Mouse (Mus musculus) heart, embryonic 12.5 days (tissue): ENCODE data around the gene Pcsk6. TPM values are rescaled to one million over a fixed set of nuclear protein-coding genes. Genes with fewer than 3 reads are reported as not detected.
"Not testable (repeated sequence)": the region's sequence is repeated elsewhere in the genome, so short reads cannot be mapped to it uniquely, and the experiment has no call there.

Experiments
- ATAC-seq: fragments of 200-750 bp; cut with Nextera tagmentation; 2 replicates; pipeline ENCODE4 v1.8.0; 2017; ENCODE audit warnings: moderate TSS enrichment, moderate library complexity; ENCODE audit not compliant: insufficient number of reproducible peaks, low FRiP score
- H3K27ac ChIP-seq: fragments of 300-500 bp; sonication (generic); 2 replicates; pipeline ENCODE4 v1.5.1; 2016; ENCODE audit warnings: mild to moderate bottlenecking, moderate library complexity; ENCODE audit not compliant: poor library complexity, severe bottlenecking
- H3K27me3 ChIP-seq: fragments of 300-500 bp; sonication (generic); replicated peaks from 2 replicates; pipeline ENCODE4 v1.6.1; 2016; ENCODE audit warnings: mild to moderate bottlenecking, moderate library complexity
- H3K36me3 ChIP-seq: fragments of 300-500 bp; sonication (generic); 2 replicates; pipeline ENCODE4 v1.6.1; 2016; ENCODE audit warnings: mild to moderate bottlenecking, moderate library complexity
- H3K4me1 ChIP-seq: fragments of 300-500 bp; sonication (generic); replicated peaks from 2 replicates; pipeline ENCODE4 v1.6.1; 2016; ENCODE audit warnings: mild to moderate bottlenecking
- H3K4me2 ChIP-seq: fragments of 300-500 bp; sonication (generic); 2 replicates; pipeline ENCODE4 v1.6.1; 2016; ENCODE audit warnings: mild to moderate bottlenecking, moderate library complexity
- H3K4me3 ChIP-seq: fragments of 300-500 bp; sonication (generic); 2 replicates; pipeline ENCODE4 v1.5.1; 2016; ENCODE audit warnings: mild to moderate bottlenecking
- H3K9ac ChIP-seq: fragments of 300-500 bp; sonication (generic); 2 replicates; pipeline ENCODE4 v1.6.1; 2016; ENCODE audit warnings: mild to moderate bottlenecking, moderate library complexity
- H3K9me3 ChIP-seq: fragments of 300-500 bp; sonication (generic); replicated peaks from 2 replicates; pipeline ENCODE4 v1.6.1; 2016; ENCODE audit warnings: mild to moderate bottlenecking, moderate library complexity
- WGBS: fragments of 180-500 bp; shearing (Covaris S2); methylation state at CpG from one replicate; pipeline ENCODE4 v1.1.7; 2016; 5-methylcytosine and 5-hydroxymethylcytosine counted together
- polyA plus RNA-seq: library from polyadenylated mRNA; unstranded; fragments of >200 nt; fragmentation: Nextera tagmentation; extraction: Ambion mirVana; gene quantifications from 2 replicates; pipeline ENCODE4 v1.2.1, GENCODE M21; 2016

The Pcsk6 gene
- polyA plus RNA-seq, result 2.7 and 3.2 TPM in 2 replicates

DNA sequence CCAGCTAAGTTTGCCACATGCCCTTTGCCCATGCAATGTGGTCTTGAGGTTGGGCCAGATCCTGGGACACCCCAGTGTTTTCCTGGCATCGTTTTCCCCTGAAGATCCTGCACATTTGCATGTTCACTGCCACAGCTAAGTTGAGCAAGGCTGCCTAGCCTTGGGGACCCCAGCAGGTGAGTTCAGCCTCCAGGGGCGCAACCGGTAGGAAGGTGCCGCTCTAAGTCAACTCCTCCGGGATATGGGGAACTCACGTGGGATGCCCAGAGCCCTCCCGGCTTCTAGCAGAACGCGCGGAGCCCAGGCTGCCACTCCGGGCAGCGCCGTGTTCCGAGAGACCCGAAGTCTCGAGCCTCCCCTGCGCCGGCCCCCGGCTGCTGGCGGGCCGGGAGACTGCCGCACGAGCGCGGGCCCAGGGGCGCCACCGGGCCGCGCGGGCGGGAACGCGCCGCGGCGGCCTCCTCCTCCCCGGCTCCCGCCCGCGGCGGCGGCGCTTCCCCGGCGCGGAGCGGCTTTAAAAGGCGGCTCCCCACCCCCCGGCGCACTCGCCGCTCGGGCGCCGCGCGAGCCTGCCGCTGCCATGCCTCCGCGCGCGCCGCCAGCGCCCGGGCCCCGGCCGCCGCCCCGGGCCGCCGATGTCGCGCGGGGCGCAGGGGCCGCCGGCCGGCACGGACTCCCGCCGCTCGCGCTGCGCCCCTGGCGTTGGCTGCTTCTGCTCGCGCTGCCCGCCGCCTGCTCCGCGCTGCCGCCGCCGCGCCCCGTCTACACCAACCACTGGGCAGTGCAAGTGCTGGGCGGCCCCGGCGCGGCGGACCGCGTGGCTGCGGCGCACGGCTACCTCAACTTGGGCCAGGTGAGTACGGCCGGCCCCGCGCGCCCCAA, at the start of gene Pcsk6:
Gene Pcsk6 (plus strand): TSS at position 144 of the 882 bp plus-strand sequence.
- no peaks in the 10 kb centered on the region for H3K36me3 ChIP-seq
- H3K4me2 ChIP-seq, result peak within 1 kb of the TSS; percentile 99
- peak; percentile 70 for ATAC-seq
- H3K9ac ChIP-seq, result peak within 1 kb of the TSS; percentile 79
- peaks cover 88% of the 10 kb centered on the region for H3K27me3 ChIP-seq
- H3K4me1 ChIP-seq, result peaks cover 10% of the 10 kb centered on the region; the same call in 1 of the 2 replicates
- peak within 1 kb of the TSS; percentile 67 for H3K4me3 ChIP-seq
- H3K9me3 ChIP-seq, result no peaks in the 10 kb centered on the region
- 12% methylated on average over 107 of the region's 111 CpGs for WGBS
- no peak within 1 kb of the TSS for H3K27ac ChIP-seq

DNA sequence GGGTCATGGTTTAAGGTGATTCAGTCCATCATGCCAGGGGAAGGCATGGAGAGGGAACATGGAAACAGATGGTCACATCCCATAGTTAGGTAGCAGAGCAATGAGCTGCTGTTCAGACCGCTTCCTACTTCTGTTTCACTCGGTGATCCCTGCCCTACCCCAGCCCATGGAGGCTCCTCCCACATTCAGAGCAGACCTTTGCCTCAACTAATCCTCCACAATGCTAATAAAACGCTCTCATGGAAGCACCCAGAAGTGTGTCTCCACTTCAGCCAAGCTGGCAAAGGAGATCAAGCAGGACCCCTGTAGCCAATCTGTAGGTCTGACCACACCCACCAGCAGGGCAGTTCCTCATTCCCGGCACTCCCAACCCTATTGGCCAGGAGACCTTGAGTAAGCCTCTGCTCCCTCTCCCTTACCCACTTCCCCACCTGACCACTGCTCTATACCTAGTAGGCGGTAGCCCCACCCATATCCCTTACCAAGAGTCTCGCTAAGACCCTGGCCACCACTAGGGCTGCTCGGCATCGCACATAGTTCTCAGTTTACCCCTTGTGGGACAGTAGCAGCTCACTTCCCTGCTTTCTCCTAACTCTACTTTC, 47.8 kb upstream of the Pcsk6 start:
- no peak overlapping the region for H3K27ac ChIP-seq
- no peak overlapping the region for H3K4me2 ChIP-seq
- no peaks in the 10 kb centered on the region for H3K27me3 ChIP-seq
- H3K36me3 ChIP-seq, result no peaks in the 10 kb centered on the region
- no peaks in the 10 kb centered on the region for H3K4me1 ChIP-seq
- no peak overlapping the region for H3K4me3 ChIP-seq
- H3K9me3 ChIP-seq, result peaks cover 7% of the 10 kb centered on the region
- no peak overlapping the region for H3K9ac ChIP-seq
- 83% methylated on average over 8 of the region's 8 CpGs for WGBS
- no peak for ATAC-seq

DNA sequence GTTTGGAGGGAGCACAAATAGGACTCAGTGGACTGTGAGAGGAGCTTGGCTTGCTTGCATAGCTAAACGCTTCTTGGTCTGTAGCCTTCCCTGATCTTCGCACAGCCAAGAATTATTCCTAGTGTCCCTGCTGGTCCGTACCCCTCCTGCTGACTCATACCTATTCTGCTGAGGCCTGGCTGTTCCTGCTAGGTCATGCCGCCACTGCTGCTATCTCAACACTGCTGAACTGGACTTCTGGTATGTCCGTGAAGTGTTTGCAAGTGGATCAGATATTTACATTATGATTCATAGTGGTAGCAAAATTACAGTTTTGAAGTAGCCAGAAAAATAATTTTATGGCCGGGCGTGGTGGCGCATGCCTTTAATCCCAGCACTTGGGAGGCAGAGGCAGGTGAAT, 44.0 kb upstream of the Pcsk6 start:
- no peak overlapping the region for H3K4me2 ChIP-seq

DNA sequence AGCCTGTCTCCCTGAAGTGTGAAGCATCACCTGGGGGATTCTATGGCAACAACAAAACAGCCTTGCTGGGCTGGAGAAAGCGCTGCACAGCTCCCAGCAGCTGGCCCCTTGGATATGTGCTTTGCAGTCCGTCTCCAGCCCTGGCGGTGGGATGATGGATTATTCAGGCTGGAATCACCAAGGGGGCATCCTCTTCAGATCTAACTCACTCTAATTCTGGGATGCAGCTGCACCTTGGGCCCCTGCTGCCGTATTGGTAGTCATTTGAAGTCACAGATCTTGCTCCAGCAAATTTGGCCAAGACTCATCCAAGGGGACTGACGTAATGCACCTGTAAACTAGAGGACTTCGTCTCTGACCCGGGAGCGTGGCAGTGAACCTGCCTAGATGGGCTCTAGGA, 41.1 kb upstream of the Pcsk6 start:
- no peak overlapping the region for H3K4me2 ChIP-seq
- no peak overlapping the region for H3K4me3 ChIP-seq
- H3K9ac ChIP-seq, result no peak overlapping the region
- H3K27me3 ChIP-seq, result no peaks in the 10 kb centered on the region
- no peaks in the 10 kb centered on the region for H3K36me3 ChIP-seq
- H3K9me3 ChIP-seq, result peaks cover 7% of the 10 kb centered on the region
- no peaks in the 10 kb centered on the region for H3K4me1 ChIP-seq
- 42% methylated on average over 8 of the region's 8 CpGs for WGBS
- no peak for ATAC-seq
- no peak overlapping the region for H3K27ac ChIP-seq

More for the DNA sequence above, 44.0 kb upstream of the Pcsk6 start:
- H3K36me3 ChIP-seq, result no peaks in the 10 kb centered on the region
- H3K27ac ChIP-seq, result no peak overlapping the region
- no peak overlapping the region for H3K9ac ChIP-seq
- WGBS, result 87% methylated on average over 8 of the region's 8 CpGs
- H3K4me3 ChIP-seq, result no peak overlapping the region
- H3K27me3 ChIP-seq, result no peaks in the 10 kb centered on the region
- H3K9me3 ChIP-seq, result peaks cover 7% of the 10 kb centered on the region
- no peaks in the 10 kb centered on the region for H3K4me1 ChIP-seq
- ATAC-seq, result no peak

DNA sequence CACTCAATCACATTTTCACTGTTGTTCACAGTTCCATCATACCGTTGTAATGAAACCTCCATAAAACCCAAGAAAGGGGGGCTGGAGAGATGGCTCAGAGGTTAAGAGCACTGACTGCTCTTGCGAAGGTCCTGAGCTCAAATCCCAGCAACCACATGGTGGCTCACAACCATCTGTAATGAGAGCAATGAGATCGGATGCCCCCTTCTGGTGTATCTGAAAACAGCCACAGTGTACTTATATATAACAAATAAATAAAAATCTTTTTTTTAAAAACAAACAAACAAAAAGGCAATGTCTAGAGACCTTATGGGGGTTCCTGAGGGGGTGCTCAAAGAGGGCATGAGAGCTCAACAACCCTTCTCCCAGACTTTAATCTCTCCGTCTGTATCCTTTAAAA, 39.6 kb upstream of the Pcsk6 start:
- not testable (repeated sequence) for H3K9me3 ChIP-seq, H3K36me3 ChIP-seq, ATAC-seq, H3K27me3 ChIP-seq, H3K9ac ChIP-seq, H3K4me2 ChIP-seq, H3K4me1 ChIP-seq, H3K4me3 ChIP-seq, H3K27ac ChIP-seq
- 68% methylated on average over 4 of the region's 4 CpGs for WGBS

DNA sequence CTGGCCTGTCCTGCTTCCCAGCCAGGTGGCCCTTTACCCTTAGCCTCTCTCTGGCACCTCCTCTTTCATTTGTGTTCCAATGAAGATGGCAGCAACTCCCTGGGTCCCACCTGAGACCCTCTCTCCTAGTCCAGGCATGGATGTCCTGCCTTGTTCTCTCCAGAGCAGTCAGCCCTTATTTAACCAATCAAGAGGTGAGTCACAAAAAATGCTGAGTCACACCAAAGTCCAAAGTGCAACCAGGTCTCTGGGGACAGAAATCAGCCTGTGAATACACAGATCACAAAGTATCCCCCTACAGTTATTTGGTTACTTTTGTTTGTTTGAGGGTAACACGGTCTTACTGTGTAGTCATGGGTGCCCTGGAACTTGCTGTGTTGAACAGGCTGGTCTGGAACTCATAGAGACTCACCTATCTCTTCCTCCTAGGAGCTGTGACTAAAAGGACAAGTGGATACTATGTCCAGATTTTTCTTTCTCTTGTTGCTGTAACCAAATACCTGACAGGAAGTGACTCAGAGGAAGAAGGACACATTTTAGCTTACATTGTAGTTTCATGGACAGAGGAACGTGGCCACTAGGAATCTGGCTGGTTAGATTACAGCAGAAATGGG, 38.9 kb upstream of the Pcsk6 start:
- H3K36me3 ChIP-seq, result no peaks in the 10 kb centered on the region
- H3K9ac ChIP-seq, result no peak overlapping the region
- no peak for ATAC-seq
- no peaks in the 10 kb centered on the region for H3K4me1 ChIP-seq
- 63% methylated on average over 2 of the region's 2 CpGs for WGBS
- H3K4me2 ChIP-seq, result no peak overlapping the region
- H3K9me3 ChIP-seq, result 0 out of 2 replicates have a peak, but pooled peaks cover under 1% of the 10 kb centered on the region
- H3K4me3 ChIP-seq, result no peak overlapping the region
- no peak overlapping the region for H3K27ac ChIP-seq
- no peaks in the 10 kb centered on the region for H3K27me3 ChIP-seq

DNA sequence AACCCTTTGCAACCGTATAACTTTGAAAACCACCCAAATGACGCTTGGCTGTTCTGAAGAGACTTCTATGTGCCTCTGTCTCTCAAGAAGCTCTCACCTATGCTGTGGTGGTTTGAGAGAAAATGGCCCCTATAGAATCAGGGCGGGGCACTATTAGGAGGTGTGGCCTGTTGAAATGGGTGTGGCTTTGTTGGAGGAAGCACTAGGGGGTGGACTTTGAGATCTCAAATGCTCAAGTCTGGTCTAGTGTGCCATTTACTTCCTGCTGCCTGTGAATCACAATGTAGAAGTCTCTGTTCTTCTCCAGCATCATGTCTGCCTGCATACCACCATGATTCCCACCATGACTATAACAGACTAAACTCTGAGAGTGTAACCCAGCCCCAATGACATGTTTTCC, 21.8 kb upstream of the Pcsk6 start:
- 86% methylated on average over 3 of the region's 3 CpGs for WGBS
- Histone ChIP-seq H3K9me3 (peaks cover 12% of the 10 kb centered on the region), H3K9ac (no peak overlapping the region), H3K36me3 (peaks cover 2% of the 10 kb centered on the region; the same call in 1 of the 2 replicates), H3K4me1 (no peaks in the 10 kb centered on the region), H3K4me2 (no peak overlapping the region), H3K27ac (no peak overlapping the region), H3K27me3 (no peaks in the 10 kb centered on the region), H3K4me3 (no peak overlapping the region)
- no peak for ATAC-seq

DNA sequence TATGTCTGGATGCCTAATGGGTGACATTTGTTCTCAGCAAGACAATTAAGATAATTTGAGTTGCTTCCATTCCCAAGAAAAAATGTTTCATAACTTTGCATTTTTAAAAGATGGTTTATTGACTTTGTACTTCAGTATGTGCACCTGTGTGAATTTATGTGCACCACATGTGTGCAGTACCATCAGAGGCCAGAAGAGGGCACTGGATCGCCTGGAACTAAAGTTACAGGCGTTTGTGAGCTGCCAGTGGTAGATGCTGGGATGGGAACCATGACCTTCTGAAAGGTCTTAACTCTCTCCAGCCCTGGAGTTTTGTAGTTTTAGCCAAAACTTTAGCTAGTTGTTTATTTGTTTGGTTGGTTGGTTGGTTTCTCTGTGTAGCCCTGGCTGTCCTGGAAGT, 18.3 kb upstream of the Pcsk6 start:
- no peak for ATAC-seq
- no peak overlapping the region for H3K4me2 ChIP-seq
- peaks cover 4% of the 10 kb centered on the region; the same call in 1 of the 2 replicates for H3K27me3 ChIP-seq
- H3K27ac ChIP-seq, result no peak overlapping the region
- peaks cover 2% of the 10 kb centered on the region; the same call in 1 of the 2 replicates for H3K36me3 ChIP-seq
- no peak overlapping the region for H3K9ac ChIP-seq
- H3K9me3 ChIP-seq, result peaks cover 12% of the 10 kb centered on the region
- 42% methylated on average over 2 of the region's 2 CpGs for WGBS
- peaks cover 2% of the 10 kb centered on the region; the same call in 1 of the 2 replicates for H3K4me1 ChIP-seq
- no peak overlapping the region for H3K4me3 ChIP-seq

DNA sequence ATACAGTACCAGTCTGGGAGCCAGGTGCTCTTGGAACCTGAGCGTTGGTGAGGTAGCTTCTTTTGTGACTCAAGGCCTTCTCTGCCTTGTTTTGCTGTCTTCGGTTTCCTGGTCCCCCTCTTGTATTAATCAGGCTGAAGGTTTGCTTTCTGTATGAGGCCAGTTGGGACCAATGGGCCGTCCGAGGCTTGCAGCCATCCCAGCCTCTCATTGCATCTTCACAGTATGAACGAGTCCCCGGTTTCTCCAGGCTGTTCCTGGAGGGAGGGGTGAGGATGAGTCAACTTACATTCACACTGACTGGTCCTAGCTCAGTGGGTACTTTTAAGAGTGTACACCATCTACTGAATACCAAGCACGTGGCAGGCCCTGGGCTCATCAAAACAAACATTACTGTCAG, 553 bp upstream of the Pcsk6 start:
- no peaks in the 10 kb centered on the region for H3K9me3 ChIP-seq
- H3K36me3 ChIP-seq, result no peaks in the 10 kb centered on the region
- no peak overlapping the region for H3K27ac ChIP-seq
- H3K27me3 ChIP-seq, result peaks cover 92% of the 10 kb centered on the region
- no peak for ATAC-seq
- 0 out of 2 replicates have a peak overlapping the region, but pooled peaks have one; percentile 99 for H3K4me2 ChIP-seq
- 53% methylated on average over 7 of the region's 7 CpGs for WGBS
- no peak overlapping the region for H3K9ac ChIP-seq
- H3K4me3 ChIP-seq, result no peak overlapping the region
- peaks cover 10% of the 10 kb centered on the region; the same call in 1 of the 2 replicates for H3K4me1 ChIP-seq

DNA sequence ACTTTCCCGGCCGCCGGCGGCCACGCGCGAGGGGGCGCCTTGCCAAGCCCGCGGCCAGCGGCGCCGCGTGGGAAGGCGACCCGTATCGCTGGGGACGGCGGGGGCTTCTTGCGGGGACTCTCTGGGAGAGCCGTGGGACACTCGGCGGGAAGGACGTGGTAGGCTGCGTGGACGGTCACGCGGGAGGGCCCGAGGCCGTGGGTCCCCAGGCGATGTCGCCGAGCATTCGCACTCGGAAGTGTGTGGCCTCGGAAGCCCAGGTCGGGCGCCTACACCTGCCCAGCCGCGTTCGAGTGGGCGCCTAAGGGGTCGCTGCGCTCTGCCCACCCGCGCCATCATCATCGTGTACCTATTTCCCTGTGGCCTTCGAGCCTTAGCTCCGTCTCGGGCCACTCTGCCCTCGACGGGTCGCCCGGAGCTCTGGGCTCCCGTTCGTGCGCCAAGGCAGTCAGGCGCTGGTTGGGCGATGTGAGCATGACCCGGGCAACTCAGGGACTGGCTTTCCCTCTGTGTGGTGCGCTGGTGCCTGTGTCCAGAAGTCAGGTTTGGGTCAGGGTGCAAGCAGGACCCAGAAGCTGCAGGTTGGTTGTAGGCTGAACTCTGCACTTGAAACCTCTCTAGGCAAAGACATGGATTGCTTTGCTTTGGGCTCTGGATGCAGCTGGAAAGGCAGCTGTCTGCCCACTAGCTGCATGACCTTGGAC, 1.1 kb downstream of the Pcsk6 start:
- Histone ChIP-seq H3K27me3 (peaks cover 81% of the 10 kb centered on the region), H3K27ac (no peak overlapping the region), H3K4me1 (peaks cover 10% of the 10 kb centered on the region; the same call in 1 of the 2 replicates), H3K36me3 (no peaks in the 10 kb centered on the region), H3K4me3 (peak overlapping the region; percentile 67), H3K4me2 (peak overlapping the region; percentile 99), H3K9ac (peak overlapping the region; percentile 79), H3K9me3 (no peaks in the 10 kb centered on the region)
- ATAC-seq, result peak; percentile 38; the same call in 1 of the 2 replicates
- WGBS, result 3% methylated on average over 61 of the region's 61 CpGs
